18 mouse cellular contexts compared by ENCODE assay signal in genomic region chr4:120953667-120954066, GRCm38 (mm10). TPM values are rescaled to one million over a fixed set of nuclear protein-coding genes. Genes with fewer than 3 reads are reported as not detected.
A peak's percentile ranks its signal among the peaks of the same experiment; 100 is the strongest.
DNase-seq lines count a peak whose midpoint lies in the region; ATAC-seq and TF ChIP-seq lines count a peak whose summit lies in the region.
"Had no signal": no experiment of that assay in that cellular context is flagged by ENCODE, and none has a peak within 500 bp of the region (broad histone marks: within the 10 kb centered on the region; RNA-seq: fewer than 3 reads in every experiment).

No protein-coding gene starts in this region.

- no peak overlapping the region for H3K9ac ChIP-seq in forebrain, embryonic 14.5 days (ENCODE audit: low read length)
- no peak overlapping the region for H3K9ac ChIP-seq in forebrain, embryonic 13.5 days
- H3K9ac ChIP-seq: forebrain, embryonic 15.5 days; hindbrain, embryonic 13.5 days had no signal

- H3K27ac ChIP-seq in forebrain, embryonic 14.5 days (ENCODE audit: low read depth, low read length): no peak overlapping the region
- no peak overlapping the region for H3K27ac ChIP-seq in forebrain, embryonic 13.5 days
- peak overlapping the region; percentile 29 for H3K27ac ChIP-seq in spleen, adult 2 months (ENCODE audit: insufficient read depth, low read length)
- H3K27ac ChIP-seq: embryonic facial prominence, embryonic 10.5 days; forebrain, embryonic 15.5 days; hindbrain, embryonic 13.5 days; hindbrain, postnatal 0 days had no signal

- intact Hi-C loops in heart, postnatal 10 days (cut with DNase I): no loop called here

- no peak for TF ChIP-seq CTCF in spleen, adult 2 months (IDR thresholded peaks at IDR 0.05; ENCODE audit: extremely low read depth, insufficient read depth, insufficient read length, insufficient replicate concordance)
- TF ChIP-seq CTCF in brain, embryonic 14.5 days (IDR thresholded peaks at IDR 0.05; ENCODE audit: borderline replicate concordance, extremely low read depth, insufficient read depth, insufficient read length): no peak

- no peaks in the 10 kb centered on the region for H3K9me3 ChIP-seq in forebrain, embryonic 14.5 days (replicated peaks; ENCODE audit: control insufficient read depth, low read length)
- no peaks in the 10 kb centered on the region for H3K9me3 ChIP-seq in forebrain, embryonic 13.5 days (replicated peaks)
- H3K9me3 ChIP-seq: embryonic facial prominence, embryonic 10.5 days; forebrain, embryonic 15.5 days; hindbrain, embryonic 13.5 days had no signal

- H3K4me2 ChIP-seq in forebrain, embryonic 14.5 days (ENCODE audit: low read length): no peak overlapping the region
- no peak overlapping the region for H3K4me2 ChIP-seq in forebrain, embryonic 13.5 days
- H3K4me2 ChIP-seq: forebrain, embryonic 15.5 days; hindbrain, embryonic 13.5 days had no signal

- DNase-seq in forebrain, embryonic 14.5 days (ENCODE audit: low spot score): peak; percentile 17
- DNase-seq in spleen, adult 2 months (ENCODE audit: low read depth in 1 of 2, low spot score in 2 of 2): no peak
- DNase-seq in spleen, postnatal 10 days (ENCODE audit: low spot score in 2 of 2): no peak
- DNase-seq in brain, embryonic 14.5 days (ENCODE audit: low read depth): peak; percentile 54
- DNase-seq in heart, postnatal 10 days: no peak
- no peak for DNase-seq in adrenal gland, adult (ENCODE audit: inconsistent age in 2 of 2, low spot score in 1 of 2)
- DNase-seq: adrenal gland, postnatal 10 days; cerebellum, adult 11-12 months; cerebellum, adult 9-10 months; cerebellum, postnatal 25 days; gastrocnemius, postnatal 36 days; heart, adult 11 months; heart, postnatal 14 days had no signal

- ATAC-seq in forebrain, embryonic 14.5 days: no peak
- no peak for ATAC-seq in forebrain, embryonic 13.5 days
- ATAC-seq: forebrain, embryonic 15.5 days; hindbrain, postnatal 0 days had no signal

- no peak overlapping the region for H3K4me3 ChIP-seq in forebrain, embryonic 14.5 days (ENCODE audit: low read depth, low read length)
- H3K4me3 ChIP-seq in forebrain, embryonic 13.5 days: no peak overlapping the region
- no peak overlapping the region for H3K4me3 ChIP-seq in spleen, adult 2 months (ENCODE audit: extremely low read depth, insufficient read depth, insufficient read length)
- H3K4me3 ChIP-seq: embryonic facial prominence, embryonic 10.5 days; forebrain, embryonic 15.5 days; hindbrain, embryonic 13.5 days had no signal

- H3K4me1 ChIP-seq in forebrain, embryonic 14.5 days (ENCODE audit: control insufficient read depth, insufficient read depth, low read length): peaks cover 7% of the 10 kb centered on the region; the same call in 1 of the 2 replicates
- H3K4me1 ChIP-seq in forebrain, embryonic 13.5 days: peaks cover 11% of the 10 kb centered on the region
- H3K4me1 ChIP-seq in spleen, adult 2 months (ENCODE audit: control insufficient read depth, insufficient read depth, insufficient read length): peaks cover 13% of the 10 kb centered on the region

- TF ChIP-seq POLR2A in spleen, adult 2 months (IDR thresholded peaks at IDR 0.05; ENCODE audit: low read depth, low read length): no peak
- TF ChIP-seq POLR2A in brain, embryonic 14.5 days (IDR thresholded peaks at IDR 0.05; ENCODE audit: borderline replicate concordance, extremely low read depth, insufficient read depth, insufficient read length, poor library complexity, severe bottlenecking): no peak

- 50% methylated on average over 1 of the region's 1 CpGs for WGBS in forebrain, embryonic 14.5 days
- 68% methylated on average over 1 of the region's 1 CpGs for WGBS in forebrain, embryonic 13.5 days
- WGBS in spleen, adult 2 months: 39% methylated on average over 1 of the region's 1 CpGs

- no peaks in the 10 kb centered on the region for H3K27me3 ChIP-seq in forebrain, embryonic 14.5 days (replicated peaks; ENCODE audit: control insufficient read depth, insufficient read depth, low read length)
- no peaks in the 10 kb centered on the region for H3K27me3 ChIP-seq in forebrain, embryonic 13.5 days
- H3K27me3 ChIP-seq in spleen, adult 2 months (ENCODE audit: control insufficient read depth, insufficient read depth, low read length): no peaks in the 10 kb centered on the region
- H3K27me3 ChIP-seq: forebrain, embryonic 15.5 days; hindbrain, embryonic 13.5 days had no signal

- H3K36me3 ChIP-seq in forebrain, embryonic 14.5 days (ENCODE audit: control insufficient read depth, insufficient read depth, low read length): no peaks in the 10 kb centered on the region
- H3K36me3 ChIP-seq in forebrain, embryonic 13.5 days (ENCODE audit: poor library complexity, severe bottlenecking): no peaks in the 10 kb centered on the region
- H3K36me3 ChIP-seq in spleen, adult 2 months (ENCODE audit: control insufficient read depth, insufficient read depth, low read length): no peaks in the 10 kb centered on the region
- H3K36me3 ChIP-seq: embryonic facial prominence, embryonic 10.5 days; forebrain, embryonic 15.5 days; hindbrain, embryonic 13.5 days had no signal

RNA-seq across cellular contexts. Expression of gene Zfp69, which starts 2.2 kb away (rescaled TPM):
- 5.1 and 5.3 TPM in 2 replicates for polyA plus RNA-seq in forebrain, embryonic 14.5 days (2014; fragmentation: Nextera tagmentation; extraction: Ambion mirVana)
- 7.4 and 8.9 TPM in 2 replicates for polyA plus RNA-seq in forebrain, embryonic 13.5 days (2015; fragmentation: Nextera tagmentation; extraction: Ambion mirVana)
- polyA plus RNA-seq in spleen, adult 2 months (2012; rRNA removed): 2.3 and 3.3 TPM in 2 replicates
- polyA plus RNA-seq in brain, embryonic 14.5 days (2012; rRNA removed): 2.9 and 4.2 TPM in 2 replicates
- total RNA-seq in heart, postnatal 10 days (2021): 1 to 10 TPM; 4.1 to 4.6 TPM

RNA-seq across cellular contexts. Expression of gene Exo5, which starts 28.9 kb away (rescaled TPM):
- 36.5 and 41.4 TPM in 2 replicates for polyA plus RNA-seq in forebrain, embryonic 14.5 days (2014; fragmentation: Nextera tagmentation; extraction: Ambion mirVana)
- 42.9 and 44.4 TPM in 2 replicates for polyA plus RNA-seq in forebrain, embryonic 13.5 days (2015; fragmentation: Nextera tagmentation; extraction: Ambion mirVana)
- polyA plus RNA-seq in spleen, adult 2 months (2012; rRNA removed): 4.1 and 4.5 TPM in 2 replicates
- polyA plus RNA-seq in brain, embryonic 14.5 days (2012; rRNA removed): 31.2 and 32.6 TPM in 2 replicates
- total RNA-seq in heart, postnatal 10 days (2021): 1 to 10 TPM; 4.2 to 5.4 TPM

Comparison
In these comparisons a context has a peak if more than half of its experiments do, and no peak if none do; other contexts are left out.
1. DNase-seq: peak in forebrain, embryonic 14.5 days (single experiment) and brain, embryonic 14.5 days (single experiment); none in spleen, adult 2 months (0 of 2), spleen, postnatal 10 days (0 of 2), heart, postnatal 10 days (0 of 2) and adrenal gland, adult (0 of 2).